Mouse (Mus musculus) liver, embryonic 11.5 days (tissue): ENCODE measurements around the gene Cfap45. TPM values are rescaled to one million over a fixed set of nuclear protein-coding genes. Genes with fewer than 3 reads are reported as not detected.
A peak's percentile ranks its signal among the peaks of the same experiment; 100 is the strongest.

ENCODE experiments used
- ATAC-seq: fragments of 200-750 bp; cut with Nextera tagmentation; replicated peaks from 2 replicates; pipeline ENCODE4 v1.8.0; 2017; ENCODE audit warnings: moderate number of reproducible peaks, mild to moderate bottlenecking, moderate TSS enrichment, moderate library complexity; ENCODE audit not compliant: low FRiP score
- DNase-seq: peaks from one replicate; pipeline ENCODE4 v3.0.0-alpha.2; 2017; ENCODE audit warnings: low spot score
- H3K27ac ChIP-seq: fragments of 300-500 bp; sonication (generic); 2 replicates; pipeline ENCODE4 v1.5.1; 2014; ENCODE audit warnings: mild to moderate bottlenecking, low read depth, low read length, control low read depth
- H3K27me3 ChIP-seq: fragments of 300-500 bp; sonication (generic); replicated peaks from 2 replicates; pipeline ENCODE4 v1.6.1; 2014; ENCODE audit warnings: low read length, mixed read lengths; ENCODE audit not compliant: control insufficient read depth, insufficient read depth
- H3K36me3 ChIP-seq: fragments of 300-500 bp; sonication (generic); 2 replicates; pipeline ENCODE4 v1.6.1; 2014; ENCODE audit warnings: mild to moderate bottlenecking, low read length, moderate library complexity, mixed read lengths; ENCODE audit not compliant: control insufficient read depth, insufficient read depth
- H3K4me1 ChIP-seq: fragments of 300-500 bp; sonication (generic); replicated peaks from 2 replicates; pipeline ENCODE4 v1.6.1; 2014; ENCODE audit warnings: low read length, mixed read lengths; ENCODE audit not compliant: control insufficient read depth, insufficient read depth
- H3K4me2 ChIP-seq: fragments of 300-500 bp; sonication (generic); 2 replicates; pipeline ENCODE4 v1.6.1; 2014; ENCODE audit warnings: mild to moderate bottlenecking, control low read depth, moderate library complexity
- H3K4me3 ChIP-seq: fragments of 300-500 bp; sonication (generic); 2 replicates; pipeline ENCODE4 v1.5.1; 2014; ENCODE audit warnings: low read depth, low read length, control low read depth
- H3K9ac ChIP-seq: fragments of 300-500 bp; sonication (generic); 2 replicates; pipeline ENCODE4 v1.6.1; 2014; ENCODE audit warnings: low read depth, low read length, control low read depth
- H3K9me3 ChIP-seq: fragments of 300-500 bp; sonication (generic); 2 replicates; pipeline ENCODE4 v1.6.1; 2016; ENCODE audit warnings: low read length, inconsistent platforms, mixed read lengths; ENCODE audit not compliant: control insufficient read depth
- WGBS: fragments of 180-500 bp; shearing (Covaris S2); extraction: QIAGEN DNeasy Blood & Tissue Kit; methylation state at CpG from one replicate; pipeline ENCODE4 v1.1.7; 2014; 5-methylcytosine and 5-hydroxymethylcytosine counted together
- polyA plus RNA-seq: library from polyadenylated mRNA; unstranded; fragments of >200 nt; fragmentation: Nextera tagmentation; extraction: Ambion mirVana; gene quantifications from 2 replicates; pipeline ENCODE4 v1.2.1, GENCODE M21; 2014

The Cfap45 gene
- polyA plus RNA-seq, 1 experiment from 2014 or later, result 0.77 TPM

DNA sequence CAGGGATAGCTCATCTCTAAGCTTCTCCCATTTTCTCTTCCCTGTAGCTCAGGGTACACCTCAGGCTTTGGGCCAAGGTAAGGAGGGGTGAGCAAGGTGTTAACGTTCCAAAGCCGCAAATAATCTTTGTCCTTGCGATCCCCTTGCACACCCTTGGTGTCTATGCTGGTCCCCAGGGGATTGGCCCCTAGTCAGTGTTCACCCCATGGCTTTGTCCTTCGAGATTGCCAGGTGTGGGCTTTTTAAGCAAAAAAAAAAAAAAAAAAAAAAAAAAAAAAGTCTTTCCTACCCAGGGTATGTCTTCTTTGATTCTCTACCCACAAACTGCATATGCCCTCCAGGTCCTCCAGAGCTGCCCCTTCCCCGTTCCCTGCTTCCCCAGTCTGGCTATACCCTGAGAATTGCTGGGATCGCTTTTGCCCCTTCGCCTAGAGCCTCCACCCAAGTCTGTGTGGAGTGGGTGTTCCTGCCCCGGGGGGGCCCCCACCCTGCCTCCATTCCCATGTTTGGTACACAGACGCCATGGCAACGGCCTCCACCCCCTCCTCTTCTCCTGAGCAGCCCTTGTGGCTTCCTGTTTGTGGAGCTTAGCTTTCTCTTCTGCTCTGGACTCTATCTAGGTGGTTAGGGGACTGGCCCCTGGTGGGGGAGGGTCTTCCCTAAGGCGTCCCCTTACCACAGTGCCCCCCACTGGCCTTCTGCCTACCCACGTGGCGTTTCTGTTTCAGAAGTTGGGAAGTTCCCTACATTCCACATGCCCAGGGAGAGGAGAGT lies 19.0 kb upstream of the Cfap45 start:
- WGBS, result 17% methylated on average over 13 of the region's 13 CpGs

DNA sequence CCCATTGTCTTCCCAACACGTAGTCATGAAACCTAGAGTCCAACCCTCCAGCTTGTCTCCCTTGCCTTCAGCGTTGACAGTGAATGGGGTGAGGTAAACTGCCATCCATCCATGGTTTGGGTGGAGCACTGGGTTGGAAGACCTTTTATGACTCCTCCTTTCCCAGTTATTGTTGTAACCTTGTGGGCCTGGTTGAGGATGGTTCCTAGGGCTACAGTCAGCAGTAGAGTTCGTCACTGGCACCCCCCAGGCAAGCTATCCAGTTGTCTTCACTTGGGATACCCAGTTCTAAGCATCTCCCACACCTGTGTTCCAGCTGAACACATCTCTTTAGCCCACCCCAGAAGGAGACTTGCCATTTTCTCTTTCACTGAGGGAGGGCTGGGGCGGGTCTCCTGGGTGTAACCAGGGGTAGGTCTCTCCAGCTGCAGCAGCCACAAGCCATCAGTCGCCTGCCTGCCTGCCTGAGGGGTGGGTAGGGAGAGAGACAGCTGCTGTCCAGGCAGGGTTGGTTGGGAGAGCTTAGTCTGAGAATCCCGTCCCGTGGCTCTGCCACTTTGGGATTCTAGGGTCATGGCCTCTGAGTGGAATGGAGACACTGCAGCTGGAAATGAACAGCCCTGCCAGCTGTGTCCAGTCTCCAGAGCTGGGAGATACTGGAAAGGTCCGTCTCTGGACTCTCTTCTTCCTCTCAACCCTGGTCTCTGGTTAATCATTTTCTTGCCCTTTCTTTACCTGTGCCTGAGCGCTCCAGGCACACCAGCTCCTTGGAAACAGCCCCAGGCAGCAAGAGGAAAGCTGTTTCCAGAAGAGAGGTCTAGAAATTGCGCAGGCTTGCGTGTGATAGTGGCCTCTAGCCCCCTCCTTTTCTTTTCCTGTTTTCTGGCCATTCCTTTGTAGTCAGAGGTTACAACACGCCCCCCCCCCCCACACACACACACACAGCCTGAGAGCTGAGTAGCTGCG lies 18.2 kb upstream of the Cfap45 start:
- no peak for DNase-seq

More for the DNA sequence above, 19.0 kb upstream of the Cfap45 start:
- Histone ChIP-seq H3K27me3 (0 out of 2 replicates have a peak, but pooled peaks cover 3% of the 10 kb centered on the region), H3K4me2 (peak overlapping the region; percentile 76), H3K9ac (peak overlapping the region; percentile 81), H3K4me3 (peak overlapping the region; percentile 65), H3K27ac (peak overlapping the region; percentile 78), H3K36me3 (peaks cover 12% of the 10 kb centered on the region), H3K4me1 (peaks cover 38% of the 10 kb centered on the region), H3K9me3 (no peaks in the 10 kb centered on the region)
- DNase-seq (peak; percentile 67), ATAC-seq (peak; percentile 38)

DNA sequence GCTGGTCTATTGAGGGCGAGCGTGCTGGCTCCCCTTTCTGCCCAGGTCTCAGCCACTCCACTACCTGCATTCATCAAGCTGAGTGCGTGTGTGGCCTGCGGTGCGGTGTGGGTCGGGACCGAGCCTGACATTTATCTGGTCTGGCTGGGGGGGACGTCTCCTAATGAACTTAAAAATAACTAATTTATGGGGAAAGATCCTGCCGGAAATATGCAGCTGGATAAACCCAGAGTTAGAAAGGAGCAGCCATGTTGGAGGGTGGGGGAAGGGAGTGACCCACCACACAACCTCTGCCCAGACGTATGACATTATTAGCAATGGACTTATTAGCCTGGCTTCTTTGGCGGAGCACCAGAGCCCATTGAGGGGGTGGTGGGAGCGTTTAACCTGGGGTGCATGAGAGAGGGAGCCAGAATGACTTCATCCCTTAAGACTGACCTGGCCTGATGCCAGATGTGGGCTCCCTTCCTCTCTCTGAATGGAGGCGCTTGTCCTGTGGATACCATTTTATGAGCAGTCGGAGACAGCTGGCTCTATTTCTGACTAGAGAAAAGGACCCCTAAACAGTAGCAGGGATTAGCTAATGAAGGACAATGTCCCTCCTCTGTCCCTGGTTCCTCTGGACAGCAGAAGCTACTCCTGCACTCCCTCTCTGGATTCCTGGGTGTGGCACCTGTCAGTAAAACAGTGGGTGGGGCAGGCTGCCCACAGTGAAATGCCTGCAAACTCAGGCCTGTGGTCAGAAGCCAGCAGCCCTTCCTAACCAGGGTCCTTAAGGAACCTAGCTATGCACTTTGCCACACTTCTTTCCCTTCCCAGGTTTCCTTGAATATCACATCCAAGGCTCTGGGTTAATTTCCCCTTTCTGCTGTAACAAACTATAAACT lies 17.2 kb upstream of the Cfap45 start:
- Histone ChIP-seq H3K9ac (peak overlapping the region; percentile 10; the same call in 1 of the 2 replicates), H3K9me3 (no peaks in the 10 kb centered on the region), H3K4me2 (peak overlapping the region; percentile 76), H3K27me3 (no peaks in the 10 kb centered on the region), H3K27ac (peak overlapping the region; percentile 78), H3K4me1 (peaks cover 47% of the 10 kb centered on the region), H3K4me3 (peak overlapping the region; percentile 65), H3K36me3 (peaks cover 17% of the 10 kb centered on the region)
- 35% methylated on average over 14 of the region's 14 CpGs for WGBS
- DNase-seq (no peak), ATAC-seq (no peak)

More for the DNA sequence above, 18.2 kb upstream of the Cfap45 start:
- Histone ChIP-seq H3K4me1 (peaks cover 39% of the 10 kb centered on the region), H3K27ac (peak overlapping the region; percentile 78), H3K4me2 (peak overlapping the region; percentile 76), H3K9ac (peak overlapping the region; percentile 81), H3K36me3 (peaks cover 17% of the 10 kb centered on the region), H3K9me3 (no peaks in the 10 kb centered on the region), H3K27me3 (no peaks in the 10 kb centered on the region), H3K4me3 (peak overlapping the region; percentile 65)
- WGBS, result 19% methylated on average over 13 of the region's 13 CpGs
- 0 out of 2 replicates have a peak, but pooled peaks have one; percentile 2 for ATAC-seq

DNA sequence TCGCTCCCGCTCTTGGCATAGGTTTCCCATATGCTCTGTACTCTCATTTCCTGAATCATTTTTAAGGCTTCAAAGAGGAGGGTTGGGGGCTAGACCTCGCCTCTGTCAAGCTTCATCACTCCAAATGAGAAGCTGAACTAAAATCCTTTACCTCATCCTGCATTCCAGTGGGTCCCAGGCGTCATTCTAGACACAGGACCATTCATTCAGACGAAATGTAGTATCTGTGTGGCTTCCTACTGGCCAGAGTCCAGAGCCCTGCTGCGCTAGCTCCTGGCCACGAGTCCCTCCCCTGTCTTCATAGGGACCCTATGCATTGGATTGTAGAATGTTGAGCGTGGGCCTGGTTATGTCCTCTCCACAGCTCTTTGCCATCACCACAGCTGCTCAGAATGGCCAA lies 15.8 kb upstream of the Cfap45 start:
- Histone ChIP-seq H3K4me2 (no peak overlapping the region), H3K4me1 (peaks cover 47% of the 10 kb centered on the region), H3K36me3 (peaks cover 17% of the 10 kb centered on the region), H3K9ac (no peak overlapping the region), H3K9me3 (no peaks in the 10 kb centered on the region), H3K27me3 (no peaks in the 10 kb centered on the region), H3K4me3 (no peak overlapping the region), H3K27ac (no peak overlapping the region)
- DNase-seq (no peak), ATAC-seq (no peak)
- 79% methylated on average over 8 of the region's 8 CpGs for WGBS

DNA sequence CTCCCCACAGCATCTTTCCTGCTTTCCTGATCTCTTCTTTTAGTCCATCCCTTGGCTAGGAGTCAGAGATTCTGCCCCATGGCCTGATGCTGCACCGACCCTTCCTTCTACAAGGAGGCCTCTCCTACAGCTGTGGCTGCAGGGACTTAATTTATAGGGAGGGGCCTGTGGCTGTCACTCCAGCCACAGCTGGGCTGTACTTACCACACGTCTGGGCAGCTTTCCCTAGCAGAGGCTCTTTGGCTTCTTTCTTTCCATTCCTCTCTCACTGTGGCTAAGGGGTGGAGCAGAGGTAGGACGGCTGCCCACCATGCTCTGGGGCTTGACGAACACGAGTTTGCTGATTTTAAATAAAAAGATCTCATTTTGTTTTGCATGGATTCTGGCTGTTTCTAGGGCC lies 13.6 kb upstream of the Cfap45 start:
- no peak overlapping the region for H3K27ac ChIP-seq
- H3K9me3 ChIP-seq, result no peaks in the 10 kb centered on the region
- peaks cover 44% of the 10 kb centered on the region for H3K4me1 ChIP-seq
- H3K4me2 ChIP-seq, result no peak overlapping the region
- H3K36me3 ChIP-seq, result peaks cover 17% of the 10 kb centered on the region
- 65% methylated on average over 5 of the region's 5 CpGs for WGBS
- no peak overlapping the region for H3K4me3 ChIP-seq
- DNase-seq, result no peak
- no peak overlapping the region for H3K9ac ChIP-seq
- no peak for ATAC-seq
- H3K27me3 ChIP-seq, result no peaks in the 10 kb centered on the region

DNA sequence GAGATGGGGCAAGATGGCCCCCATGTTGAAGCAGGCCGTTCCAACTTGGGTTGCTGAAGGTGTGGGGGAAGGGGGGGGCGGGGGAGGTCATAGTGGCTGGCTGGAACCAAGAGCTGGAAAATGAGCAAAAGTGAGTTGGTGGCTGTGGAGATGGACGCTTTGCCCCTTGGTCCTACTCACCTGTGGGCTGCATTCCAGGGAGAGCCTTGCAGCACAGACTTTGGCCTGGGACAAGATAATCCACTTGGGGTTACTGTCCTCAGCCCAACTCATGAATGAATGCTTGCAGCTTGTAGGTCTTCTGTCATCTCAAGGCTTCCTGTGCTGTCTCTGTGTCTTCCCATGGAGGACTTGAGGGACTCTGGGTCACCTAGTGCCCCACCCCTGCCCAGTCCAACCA lies 12.9 kb upstream of the Cfap45 start:
- DNase-seq (no peak), ATAC-seq (0 out of 2 replicates have a peak, but pooled peaks have one; percentile 1)
- Histone ChIP-seq H3K9ac (no peak overlapping the region), H3K27ac (no peak overlapping the region), H3K4me3 (no peak overlapping the region), H3K4me2 (no peak overlapping the region), H3K9me3 (no peaks in the 10 kb centered on the region), H3K27me3 (no peaks in the 10 kb centered on the region), H3K36me3 (peaks cover 17% of the 10 kb centered on the region), H3K4me1 (peaks cover 39% of the 10 kb centered on the region)
- WGBS, result 85% methylated on average over 3 of the region's 3 CpGs

DNA sequence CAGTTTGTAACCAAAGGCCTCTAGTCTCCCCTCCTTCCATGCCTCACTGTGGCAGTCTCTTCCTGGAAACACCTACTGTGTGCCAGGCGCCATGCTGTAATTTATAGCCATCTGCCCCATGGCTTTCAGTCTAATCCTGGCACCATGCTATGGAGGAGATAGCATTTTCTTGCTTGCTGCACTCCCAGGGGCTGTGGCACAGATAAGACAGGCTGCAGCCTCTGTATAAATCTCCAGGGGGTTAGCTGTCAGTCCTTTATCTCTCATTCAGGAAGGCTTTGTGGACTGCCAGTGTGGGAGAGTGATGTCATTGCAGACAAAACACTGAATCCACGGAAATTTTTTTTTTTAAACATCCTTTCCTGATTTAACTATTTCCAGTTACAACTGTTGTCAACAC lies 12.4 kb upstream of the Cfap45 start:
- 32% methylated on average over 2 of the region's 2 CpGs for WGBS
- peak; percentile 39 for ATAC-seq

DNA sequence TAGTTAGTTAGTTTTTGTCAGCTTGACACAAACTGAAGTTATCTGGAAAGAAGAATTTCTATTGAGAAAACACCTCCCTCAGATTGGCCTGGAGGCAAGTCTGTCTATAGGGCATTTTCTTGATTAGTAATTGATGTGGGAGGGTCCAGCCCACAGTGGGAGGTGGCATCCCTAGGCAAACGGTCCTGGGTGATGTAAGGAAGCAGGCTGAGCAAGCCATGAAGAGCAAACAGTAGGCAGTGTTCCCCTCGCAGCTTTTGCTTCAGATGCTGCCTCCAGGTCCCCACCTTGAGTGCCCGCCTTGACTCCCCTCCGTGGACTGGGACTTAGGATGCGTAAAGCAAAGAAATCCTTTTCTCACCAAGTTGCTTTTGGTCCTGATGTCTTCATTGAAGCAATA lies 11.4 kb upstream of the Cfap45 start:
- H3K9ac ChIP-seq, result no peak overlapping the region
- DNase-seq (no peak), ATAC-seq (no peak)
- no peak overlapping the region for H3K4me2 ChIP-seq
- H3K27me3 ChIP-seq, result no peaks in the 10 kb centered on the region
- 77% methylated on average over 5 of the region's 5 CpGs for WGBS
- no peaks in the 10 kb centered on the region for H3K9me3 ChIP-seq
- H3K4me1 ChIP-seq, result peaks cover 41% of the 10 kb centered on the region
- no peak overlapping the region for H3K4me3 ChIP-seq
- peaks cover 17% of the 10 kb centered on the region for H3K36me3 ChIP-seq
- no peak overlapping the region for H3K27ac ChIP-seq

More for the DNA sequence above, 12.4 kb upstream of the Cfap45 start:
- H3K9me3 ChIP-seq, result no peaks in the 10 kb centered on the region
- H3K36me3 ChIP-seq, result peaks cover 17% of the 10 kb centered on the region
- no peak overlapping the region for H3K9ac ChIP-seq
- no peak overlapping the region for H3K4me3 ChIP-seq
- H3K27me3 ChIP-seq, result no peaks in the 10 kb centered on the region
- H3K4me1 ChIP-seq, result peaks cover 39% of the 10 kb centered on the region
- no peak overlapping the region for H3K4me2 ChIP-seq
- H3K27ac ChIP-seq, result no peak overlapping the region
- DNase-seq, result no peak
